Mouse (Mus musculus) T-helper 2 cell (primary cell): ENCODE measurements around the gene Gpr157.

Source experiments
- in situ Hi-C: fragments of 300-600 bp; cut with MboI, MseI; formaldehyde crosslinking; loops from one replicate; pipeline ENCODE4 v1.15.1; 2025; ENCODE audit warnings: high pct_unique_total_duplicates

Gpr157 gene

GRCm38 (mm10) chr4:150072416-150073101 lies 14.6 kb upstream of the Gpr157 start:
- in situ Hi-C loops: no loop called here

GRCm38 (mm10) chr4:150073102-150073473 lies 14.1 kb upstream of the Gpr157 start:
- in situ Hi-C loops: no loop called here

DNA sequence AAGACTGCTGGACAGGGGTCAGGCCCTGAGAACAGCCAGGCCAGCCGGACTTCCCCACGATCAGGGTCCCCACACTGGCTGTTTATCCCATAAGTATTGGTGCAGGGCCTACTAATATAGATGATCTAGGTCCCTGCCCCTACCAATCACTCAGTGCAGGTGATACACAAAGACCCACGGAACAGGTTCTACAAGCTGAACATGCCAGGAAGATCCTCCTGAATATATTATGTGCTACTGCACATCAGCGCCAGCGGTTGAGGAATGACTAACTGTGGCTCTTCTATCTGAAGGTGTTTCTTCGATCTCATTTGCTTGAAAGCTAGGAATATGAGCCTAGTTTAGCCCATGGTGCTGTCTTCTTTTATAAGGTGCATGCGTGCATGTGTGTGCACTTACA lies 11.8 kb upstream of the Gpr157 start:
- in situ Hi-C loops: no loop called here

DNA sequence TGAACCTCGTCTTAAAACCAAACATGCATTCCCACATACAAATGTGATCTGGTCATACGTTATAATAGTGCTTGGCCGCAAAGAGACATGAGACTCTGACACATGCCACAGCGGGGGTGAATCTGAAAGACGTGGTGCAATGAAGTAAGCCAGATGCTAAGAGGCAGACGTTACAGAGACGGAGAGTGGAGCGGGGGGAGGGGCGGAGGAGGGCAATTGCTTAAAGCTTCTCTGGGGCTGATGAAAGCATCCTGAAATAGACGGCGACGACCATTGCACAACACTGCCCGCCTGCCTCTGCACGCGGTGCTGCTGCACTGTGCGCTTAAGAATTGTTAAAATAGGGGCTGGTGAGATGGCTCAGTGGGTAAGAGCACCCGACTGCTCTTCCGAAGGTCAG lies 11.0 kb upstream of the Gpr157 start:
- in situ Hi-C loops: no loop called here

DNA sequence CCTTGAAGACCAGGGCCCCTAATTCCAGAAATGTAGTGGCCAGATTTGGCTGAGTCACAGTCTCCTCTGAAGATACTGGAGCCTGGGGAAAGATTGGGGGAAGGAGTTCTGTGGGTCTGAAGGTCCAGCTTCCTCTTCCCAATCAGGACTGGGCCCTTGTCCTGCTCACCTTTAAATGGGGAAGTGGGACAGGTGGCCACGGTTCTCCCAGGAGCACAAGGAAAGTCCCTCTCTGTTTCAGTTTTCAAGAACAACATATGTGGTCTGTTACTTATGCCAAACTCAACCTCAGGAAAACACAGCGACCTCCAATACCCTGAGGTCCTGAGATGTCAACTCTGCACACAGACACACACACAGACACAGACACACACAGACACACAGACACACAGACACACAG lies 8.5 kb upstream of the Gpr157 start:
- in situ Hi-C loops: no loop called here

GRCm38 (mm10) chr4:150079244-150079643 lies 7.9 kb upstream of the Gpr157 start:
- in situ Hi-C loops: no loop called here

GRCm38 (mm10) chr4:150080330-150080967 lies 6.7 kb upstream of the Gpr157 start:
- in situ Hi-C loops: no loop called here

DNA sequence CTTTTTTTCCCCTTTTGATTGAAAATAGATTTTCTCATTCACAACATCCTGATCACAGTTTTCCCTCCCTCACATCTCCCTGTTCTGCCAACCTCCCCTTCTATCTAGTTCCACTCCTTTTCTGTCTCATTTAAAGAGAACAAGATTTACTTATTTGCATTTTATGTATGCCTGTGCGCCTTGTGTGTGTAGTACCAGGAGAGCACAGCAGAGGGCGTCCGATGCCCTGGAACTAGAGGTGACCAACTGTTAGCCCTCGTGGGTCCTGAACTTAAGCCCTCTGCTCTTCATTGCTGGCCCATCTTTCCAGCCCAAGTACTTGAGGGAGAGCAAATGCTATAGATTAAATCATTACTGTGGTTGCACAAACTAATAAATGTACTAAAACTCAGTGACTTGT lies 1.8 kb upstream of the Gpr157 start:
- in situ Hi-C loops: no loop called here

DNA sequence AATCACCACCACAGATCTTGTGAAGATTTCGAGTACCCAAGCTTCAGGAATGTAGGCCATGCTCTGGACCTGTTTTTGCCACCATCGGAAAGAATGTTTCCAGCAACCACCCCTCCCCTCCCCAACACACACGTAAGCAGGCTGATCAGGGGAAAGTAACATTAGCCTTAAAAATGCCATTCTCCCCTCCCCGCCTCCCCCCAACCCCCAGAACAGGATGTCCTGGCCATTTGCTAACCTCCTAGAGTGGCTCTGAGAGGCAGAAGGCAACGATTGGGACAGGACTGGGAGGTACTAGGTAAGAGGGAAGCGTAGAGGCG lies 364 bp upstream of the Gpr157 start:
- in situ Hi-C loops: no loop called here

GRCm38 (mm10) chr4:150087890-150088530 lies 845 bp downstream of the Gpr157 start:
- in situ Hi-C loops: no loop called here

DNA sequence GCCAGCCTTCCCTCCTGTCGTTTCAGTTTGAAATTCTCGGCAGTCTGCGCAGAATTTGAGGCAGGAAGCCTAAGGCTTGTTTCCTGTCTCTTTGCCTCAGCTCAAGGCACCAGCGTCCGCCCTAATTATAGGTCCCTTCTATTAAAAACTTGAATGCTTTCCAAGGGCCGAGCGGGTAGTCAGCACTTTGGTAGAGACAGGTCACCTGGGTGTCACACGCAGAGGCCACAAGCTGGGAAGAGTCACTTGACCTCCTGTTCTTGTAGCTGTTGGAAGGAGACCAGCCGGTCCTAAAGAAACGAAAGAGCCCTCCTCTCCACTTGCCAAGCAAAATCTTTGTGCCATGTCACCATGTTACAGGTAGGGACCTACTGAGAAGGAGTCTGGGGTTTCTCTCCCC lies 2.0 kb downstream of the Gpr157 start:
- in situ Hi-C loops: no loop called here

- in situ Hi-C loops: loop anchor here (5.0 to 10.0 kb wide), 2 partner anchors 45 to 57 kb away; no protein-coding TSS in a partner anchor
Measured at GRCm38 (mm10) chr4:150091887-150092582, 4.9 kb downstream of the Gpr157 start.

DNA sequence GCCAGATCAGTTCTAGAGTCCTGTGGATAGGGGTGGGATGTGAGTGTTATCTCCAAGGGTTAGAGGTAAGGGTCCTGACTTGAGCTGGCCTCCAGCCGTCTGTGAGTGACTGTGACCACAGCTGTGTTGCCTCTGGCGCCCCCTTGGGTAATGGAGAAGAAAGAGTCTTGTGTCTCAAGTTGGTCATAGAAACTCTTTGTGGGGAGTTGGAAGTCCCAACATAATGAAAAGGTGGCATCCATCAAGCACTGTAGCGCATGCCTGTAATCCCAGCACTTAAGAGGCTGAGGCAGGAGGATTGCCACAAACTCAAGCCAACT lies 5.4 kb downstream of the Gpr157 start:
- in situ Hi-C loops: loop anchor here (5.0 to 10.0 kb wide), 2 partner anchors 45 to 58 kb away; no protein-coding TSS in a partner anchor

- in situ Hi-C loops: loop anchor here (5.0 to 10.0 kb wide), 2 partner anchors 43 to 59 kb away; no protein-coding TSS in a partner anchor
Measured at GRCm38 (mm10) chr4:150093560-150094462, 6.6 kb downstream of the Gpr157 start.

DNA sequence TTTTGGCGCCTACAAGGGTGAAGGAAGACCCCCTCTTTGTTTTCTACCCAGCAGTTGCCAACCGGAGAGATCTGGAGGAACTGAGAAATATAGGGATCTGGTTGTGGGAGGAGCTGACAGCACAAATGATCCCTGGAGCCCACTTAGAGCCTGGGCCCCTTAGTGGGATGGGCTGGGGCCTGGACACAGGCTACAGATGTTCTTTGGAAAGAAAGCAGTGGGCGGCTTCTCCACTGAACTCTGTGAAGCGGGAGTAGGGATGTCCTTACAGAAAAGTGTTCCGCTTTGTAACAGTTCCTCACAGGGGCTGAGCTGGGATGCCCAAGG lies 7.3 kb downstream of the Gpr157 start:
- in situ Hi-C loops: loop anchor here (5.0 to 10.0 kb wide), 2 partner anchors 43 to 60 kb away; no protein-coding TSS in a partner anchor

GRCm38 (mm10) chr4:150096309-150096708 lies 9.1 kb downstream of the Gpr157 start:
- in situ Hi-C loops: loop anchor here (10.0 kb wide), 1 partner anchor 62 kb away; no protein-coding TSS in a partner anchor

- in situ Hi-C loops: loop anchor here (10.0 kb wide), 1 partner anchor 63 kb away; no protein-coding TSS in a partner anchor
Measured at GRCm38 (mm10) chr4:150097847-150098246, 10.7 kb downstream of the Gpr157 start.

DNA sequence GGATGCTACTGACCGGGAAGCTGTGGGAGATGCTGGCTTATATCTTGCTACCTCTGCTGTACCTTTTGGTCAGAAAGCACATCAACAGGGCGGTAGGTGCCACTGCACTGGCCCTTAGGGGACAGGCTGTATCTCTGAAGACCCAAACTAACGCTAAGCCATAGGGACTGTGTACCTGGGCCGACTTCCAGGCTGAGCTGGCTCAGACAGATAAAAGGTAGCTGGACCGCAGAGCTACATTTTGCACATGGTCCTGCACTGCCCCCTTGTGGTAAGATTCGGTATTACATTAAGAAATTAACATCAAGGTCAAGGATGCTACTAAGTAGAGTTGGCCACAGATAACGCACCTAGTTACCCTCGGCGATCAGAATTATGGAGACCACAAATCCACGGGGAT lies 11.7 kb downstream of the Gpr157 start:
- in situ Hi-C loops: loop anchor here (10.0 kb wide), 1 partner anchor 64 kb away; no protein-coding TSS in a partner anchor

DNA sequence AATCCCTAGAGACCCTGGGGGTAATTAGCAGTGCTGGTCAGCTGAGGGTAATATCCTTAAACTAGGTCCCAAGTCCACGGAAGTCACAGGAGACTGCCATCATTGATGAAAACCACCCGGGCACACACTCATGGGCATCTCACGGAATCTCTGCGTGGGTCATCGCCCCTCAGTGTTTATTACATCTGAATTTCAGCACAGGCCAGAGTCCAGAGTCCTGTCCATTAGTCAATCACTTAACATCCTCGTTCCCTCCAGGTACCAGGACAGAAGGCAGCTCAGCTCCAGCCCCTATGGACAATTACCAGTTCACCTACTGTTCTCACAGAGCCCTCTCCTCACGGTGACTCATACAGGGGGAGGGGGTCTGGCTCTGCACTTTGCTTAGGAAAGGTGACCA lies 15.7 kb downstream of the Gpr157 start:
- in situ Hi-C loops: loop anchor here (5.0 kb wide), 1 partner anchor 301 kb away; no protein-coding TSS in a partner anchor

DNA sequence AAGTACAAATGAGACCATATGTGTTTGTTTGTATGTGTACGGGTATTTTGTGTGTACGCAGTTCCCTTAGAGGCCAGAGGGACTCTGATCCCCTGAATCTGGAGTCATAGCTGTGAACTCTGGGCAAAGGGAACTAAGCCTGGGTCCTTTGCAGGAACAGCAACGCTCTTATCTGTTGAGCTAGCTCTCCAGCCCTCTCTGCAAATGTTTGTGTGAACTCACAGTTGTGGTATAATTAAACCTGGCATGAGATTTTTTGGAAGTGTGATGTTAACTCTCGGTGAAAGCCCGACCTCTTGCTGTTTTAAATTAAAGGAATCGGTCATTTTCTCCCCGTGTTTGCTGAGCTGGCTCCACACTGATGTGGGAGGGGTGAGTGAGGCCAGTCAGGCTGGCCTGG lies 18.5 kb downstream of the Gpr157 start:
- in situ Hi-C loops: no loop called here

DNA sequence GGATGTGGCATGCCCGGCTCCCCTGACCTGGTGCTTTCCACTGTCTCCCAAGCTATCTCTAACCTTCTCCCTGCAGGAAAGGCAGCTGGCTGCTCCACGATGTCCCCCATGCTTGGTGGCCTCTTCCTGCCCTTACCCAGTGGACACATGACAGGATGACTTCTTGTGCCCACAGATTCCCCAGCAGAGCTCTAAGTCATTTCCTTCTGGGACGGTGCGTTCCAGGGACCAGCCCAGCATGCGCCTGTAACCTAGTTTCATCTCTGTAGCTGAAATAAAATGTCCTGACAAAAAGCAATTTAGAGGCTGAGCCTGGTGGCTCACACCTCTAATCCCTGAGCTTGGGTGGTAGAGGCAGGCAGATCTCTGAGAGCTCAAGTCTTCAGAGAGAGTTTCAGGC lies 19.5 kb downstream of the Gpr157 start:
- in situ Hi-C loops: no loop called here
